Mouse (Mus musculus): Measurements from ENCODE around the gene Ccdc149. TPM values are rescaled to one million over a fixed set of nuclear protein-coding genes. Genes with fewer than 3 reads are reported as not detected.

The Ccdc149 gene
- polyA plus RNA-seq, 2 experiments: 1.6 to 2.0 TPM

- Histone ChIP-seq H3K4me2 (replicated peaks; ENCODE audit: low read depth, low read length, severe bottlenecking) (no peak overlapping the region), H3K36me3 (ENCODE audit: control insufficient read depth, insufficient read depth, low read length) (no peaks in the 10 kb centered on the region), H3K27me3 (ENCODE audit: control insufficient read depth, insufficient read depth, low read length) (no peaks in the 10 kb centered on the region), H3K4me1 (ENCODE audit: control insufficient read depth, insufficient read depth, low read length) (no peaks in the 10 kb centered on the region; the same call in 1 of the 2 replicates), H3K27ac (replicated peaks; ENCODE audit: low read depth, low read length) (no peak overlapping the region), H3K9ac (ENCODE audit: low read depth, low read length, severe bottlenecking) (no peak overlapping the region), H3K9me3 (ENCODE audit: control insufficient read depth, low read length) (no peaks in the 10 kb centered on the region), H3K4me3 (replicated peaks; ENCODE audit: low read length) (no peak overlapping the region)
- ATAC-seq (ENCODE audit: low FRiP score, low read depth): no peak
- no peak for DNase-seq (ENCODE audit: low spot score)
- 85% methylated on average over 9 of the region's 9 CpGs for WGBS
- no peak for TF ChIP-seq POLR2A (IDR thresholded peaks at IDR 0.05; ENCODE audit: borderline replicate concordance, extremely low read depth, insufficient read depth, insufficient read length)
Observed at GRCm38 (mm10) chr5:52450821-52451220, 20.5 kb downstream of the Ccdc149 start.

GRCm38 (mm10) chr5:52449187-52449586 is 22.1 kb downstream of the Ccdc149 start:
- H3K27ac ChIP-seq (replicated peaks; ENCODE audit: low read depth, low read length): no peak overlapping the region
- no peaks in the 10 kb centered on the region; the same call in 1 of the 2 replicates for H3K4me1 ChIP-seq (ENCODE audit: control insufficient read depth, insufficient read depth, low read length)
- no peaks in the 10 kb centered on the region for H3K9me3 ChIP-seq (ENCODE audit: control insufficient read depth, low read length)
- ATAC-seq (ENCODE audit: low FRiP score, low read depth): no peak
- no peaks in the 10 kb centered on the region for H3K27me3 ChIP-seq (ENCODE audit: control insufficient read depth, insufficient read depth, low read length)
- DNase-seq (ENCODE audit: low spot score): no peak
- H3K4me2 ChIP-seq (replicated peaks; ENCODE audit: low read depth, low read length, severe bottlenecking): no peak overlapping the region
- H3K36me3 ChIP-seq (ENCODE audit: control insufficient read depth, insufficient read depth, low read length): no peaks in the 10 kb centered on the region
- no peak overlapping the region for H3K4me3 ChIP-seq (replicated peaks; ENCODE audit: low read length)
- H3K9ac ChIP-seq (ENCODE audit: low read depth, low read length, severe bottlenecking): no peak overlapping the region
- 62% methylated on average over 8 of the region's 8 CpGs for WGBS
- TF ChIP-seq POLR2A (IDR thresholded peaks at IDR 0.05; ENCODE audit: borderline replicate concordance, extremely low read depth, insufficient read depth, insufficient read length): no peak

- no peak overlapping the region for H3K9ac ChIP-seq (ENCODE audit: low read depth, low read length, severe bottlenecking)
- WGBS: 78% methylated on average over 11 of the region's 11 CpGs
- no peaks in the 10 kb centered on the region for H3K27me3 ChIP-seq (ENCODE audit: control insufficient read depth, insufficient read depth, low read length)
- no peaks in the 10 kb centered on the region for H3K9me3 ChIP-seq (ENCODE audit: control insufficient read depth, low read length)
- no peak overlapping the region for H3K4me2 ChIP-seq (replicated peaks; ENCODE audit: low read depth, low read length, severe bottlenecking)
- no peak overlapping the region for H3K27ac ChIP-seq (replicated peaks; ENCODE audit: low read depth, low read length)
- no peaks in the 10 kb centered on the region for H3K36me3 ChIP-seq (ENCODE audit: control insufficient read depth, insufficient read depth, low read length)
- TF ChIP-seq POLR2A (IDR thresholded peaks at IDR 0.05; ENCODE audit: borderline replicate concordance, extremely low read depth, insufficient read depth, insufficient read length): no peak
- ATAC-seq (ENCODE audit: low FRiP score, low read depth) (no peak), DNase-seq (ENCODE audit: low spot score) (no peak)
- no peaks in the 10 kb centered on the region for H3K4me1 ChIP-seq (ENCODE audit: control insufficient read depth, insufficient read depth, low read length)
- H3K4me3 ChIP-seq (replicated peaks; ENCODE audit: low read length): no peak overlapping the region
Observed at GRCm38 (mm10) chr5:52440278-52440677, 31.0 kb downstream of the Ccdc149 start.

GRCm38 (mm10) chr5:52438946-52439345 is 32.4 kb downstream of the Ccdc149 start:
- H3K27me3 ChIP-seq (ENCODE audit: control insufficient read depth, insufficient read depth, low read length): no peaks in the 10 kb centered on the region
- H3K9me3 ChIP-seq (ENCODE audit: control insufficient read depth, low read length): no peaks in the 10 kb centered on the region
- 79% methylated on average over 7 of the region's 7 CpGs for WGBS
- no peaks in the 10 kb centered on the region for H3K36me3 ChIP-seq (ENCODE audit: control insufficient read depth, insufficient read depth, low read length)
- H3K9ac ChIP-seq (ENCODE audit: low read depth, low read length, severe bottlenecking): no peak overlapping the region
- DNase-seq (ENCODE audit: low spot score) (no peak), ATAC-seq (ENCODE audit: low FRiP score, low read depth) (no peak)
- no peak for TF ChIP-seq POLR2A (IDR thresholded peaks at IDR 0.05; ENCODE audit: borderline replicate concordance, extremely low read depth, insufficient read depth, insufficient read length)
- H3K4me2 ChIP-seq (replicated peaks; ENCODE audit: low read depth, low read length, severe bottlenecking): no peak overlapping the region
- H3K4me3 ChIP-seq (replicated peaks; ENCODE audit: low read length): no peak overlapping the region
- no peak overlapping the region for H3K27ac ChIP-seq (replicated peaks; ENCODE audit: low read depth, low read length)
- H3K4me1 ChIP-seq (ENCODE audit: control insufficient read depth, insufficient read depth, low read length): no peaks in the 10 kb centered on the region

- no peak overlapping the region for H3K27ac ChIP-seq (replicated peaks; ENCODE audit: low read depth, low read length)
- no peak overlapping the region for H3K4me2 ChIP-seq (replicated peaks; ENCODE audit: low read depth, low read length, severe bottlenecking)
- H3K4me1 ChIP-seq (ENCODE audit: control insufficient read depth, insufficient read depth, low read length): 0 out of 2 replicates have a peak, but pooled peaks cover 3% of the 10 kb centered on the region
- H3K9me3 ChIP-seq (ENCODE audit: control insufficient read depth, low read length): no peaks in the 10 kb centered on the region
- H3K27me3 ChIP-seq (ENCODE audit: control insufficient read depth, insufficient read depth, low read length): no peaks in the 10 kb centered on the region
- no peak for TF ChIP-seq POLR2A (IDR thresholded peaks at IDR 0.05; ENCODE audit: borderline replicate concordance, extremely low read depth, insufficient read depth, insufficient read length)
- H3K4me3 ChIP-seq (replicated peaks; ENCODE audit: low read length): no peak overlapping the region
- H3K36me3 ChIP-seq (ENCODE audit: control insufficient read depth, insufficient read depth, low read length): no peaks in the 10 kb centered on the region
- no peak overlapping the region for H3K9ac ChIP-seq (ENCODE audit: low read depth, low read length, severe bottlenecking)
- 82% methylated on average over 6 of the region's 6 CpGs for WGBS
- DNase-seq (ENCODE audit: low spot score) (no peak), ATAC-seq (ENCODE audit: low FRiP score, low read depth) (no peak)
Observed at GRCm38 (mm10) chr5:52435533-52435932, 35.8 kb downstream of the Ccdc149 start.
